Mouse (Mus musculus) CD4-positive naive resting alpha-beta T cell, adult 57 days (primary cell): ENCODE data around the gene Rhbdd3. TPM values are rescaled to one million over a fixed set of nuclear protein-coding genes. Genes with fewer than 3 reads are reported as not detected.

Experiments used
- total RNA-seq: library from RNA; stranded (reverse); gene quantifications from one replicate; pipeline ENCODE4 v1.2.4, GENCODE M21; 2023

The Rhbdd3 gene
- total RNA-seq, result 5.0 TPM

DNA sequence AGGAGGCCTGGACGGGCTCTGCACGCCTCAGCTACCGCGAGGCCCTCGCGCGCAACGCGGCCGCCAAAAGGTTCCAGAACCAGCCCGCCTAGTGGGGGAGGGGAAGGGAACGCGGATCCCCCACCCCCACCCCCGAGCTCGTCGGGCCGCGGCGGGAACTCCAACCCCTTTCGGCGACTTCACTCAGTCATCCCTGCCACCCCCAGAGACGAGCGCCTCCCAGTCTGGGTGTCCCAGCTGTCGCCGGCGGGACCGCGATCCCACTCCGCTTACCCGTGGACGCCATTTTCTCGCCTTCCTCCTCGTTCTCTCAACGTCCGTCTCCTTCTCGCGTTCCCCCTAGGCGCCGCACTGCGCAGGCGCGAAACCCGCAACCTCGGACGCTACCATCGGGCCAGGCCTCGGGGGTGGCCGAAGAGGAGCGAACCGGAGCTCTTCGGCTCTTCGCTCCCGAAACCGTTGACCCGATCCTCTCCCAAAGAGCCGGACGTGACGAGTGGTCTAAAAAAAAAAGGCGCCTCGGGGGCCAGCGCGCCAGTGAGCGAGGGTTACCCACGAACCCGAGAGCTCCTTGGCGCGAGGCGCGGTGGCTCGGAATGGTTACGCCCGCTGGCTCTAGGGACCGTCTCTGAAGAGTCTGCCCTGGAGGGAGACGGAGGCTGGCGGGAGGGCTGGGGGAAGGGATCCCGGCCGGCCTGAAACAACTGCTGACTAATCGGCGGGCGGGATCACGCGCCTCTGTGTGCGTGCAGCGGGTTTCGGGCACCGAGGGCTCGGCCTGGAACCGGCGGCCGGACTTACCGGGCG is at the start of gene Rhbdd3, which contains the start of gene Ewsr1:
Gene Rhbdd3, plus strand, starts transcription at position 191 of the 807 bp plus-strand sequence.
Gene Ewsr1, minus strand, starts transcription at position 531 of the 807 bp plus-strand sequence.

GRCm38 (mm10) chr11:5057856-5058641 is 40.7 kb upstream of the Rhbdd3 start, which contains the start of gene Rasl10a:
Rasl10a (plus strand) TSS chr11:5058128.

DNA sequence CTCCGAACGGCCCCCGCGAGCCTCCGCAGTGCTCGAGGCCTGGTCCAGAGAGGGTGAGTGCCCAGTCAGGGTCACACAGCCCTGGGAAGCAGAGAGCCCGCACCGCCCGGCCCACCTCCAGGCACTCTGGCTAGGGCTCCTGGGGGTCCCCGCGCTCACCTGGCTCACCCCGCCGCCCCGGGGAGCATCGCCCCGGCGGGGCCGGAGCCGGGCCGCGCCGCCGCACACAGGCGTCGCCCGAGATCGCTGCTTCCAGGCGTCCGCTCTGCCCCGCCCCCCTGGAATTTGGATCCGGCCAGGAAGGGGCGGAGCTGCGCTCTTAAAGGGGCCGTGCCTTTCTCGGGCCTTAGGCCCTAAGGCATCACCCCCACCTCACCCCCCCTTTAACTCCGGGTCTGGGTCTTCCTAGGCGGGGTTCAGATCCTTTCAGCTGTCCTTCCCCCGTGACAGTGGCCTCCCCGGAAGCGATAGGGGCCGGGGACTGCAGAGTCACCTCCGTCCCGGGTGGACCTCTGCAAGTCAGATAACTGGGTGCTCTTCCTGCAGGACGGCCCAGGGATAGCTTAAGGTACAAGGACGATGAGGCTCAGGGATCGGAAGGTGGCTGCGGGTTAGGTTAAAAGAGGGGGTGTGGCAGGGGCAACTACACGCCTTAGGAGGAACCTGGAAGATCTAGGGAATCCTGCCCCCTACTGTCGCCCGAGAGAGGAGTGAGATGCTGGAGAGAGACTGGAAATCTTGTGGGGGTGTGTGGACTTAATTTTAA is 33.5 kb upstream of the Rhbdd3 start, which contains the start of gene Gas2l1:
Gene Gas2l1, minus strand, starts transcription at position 272 of the 766 bp plus-strand sequence.

DNA sequence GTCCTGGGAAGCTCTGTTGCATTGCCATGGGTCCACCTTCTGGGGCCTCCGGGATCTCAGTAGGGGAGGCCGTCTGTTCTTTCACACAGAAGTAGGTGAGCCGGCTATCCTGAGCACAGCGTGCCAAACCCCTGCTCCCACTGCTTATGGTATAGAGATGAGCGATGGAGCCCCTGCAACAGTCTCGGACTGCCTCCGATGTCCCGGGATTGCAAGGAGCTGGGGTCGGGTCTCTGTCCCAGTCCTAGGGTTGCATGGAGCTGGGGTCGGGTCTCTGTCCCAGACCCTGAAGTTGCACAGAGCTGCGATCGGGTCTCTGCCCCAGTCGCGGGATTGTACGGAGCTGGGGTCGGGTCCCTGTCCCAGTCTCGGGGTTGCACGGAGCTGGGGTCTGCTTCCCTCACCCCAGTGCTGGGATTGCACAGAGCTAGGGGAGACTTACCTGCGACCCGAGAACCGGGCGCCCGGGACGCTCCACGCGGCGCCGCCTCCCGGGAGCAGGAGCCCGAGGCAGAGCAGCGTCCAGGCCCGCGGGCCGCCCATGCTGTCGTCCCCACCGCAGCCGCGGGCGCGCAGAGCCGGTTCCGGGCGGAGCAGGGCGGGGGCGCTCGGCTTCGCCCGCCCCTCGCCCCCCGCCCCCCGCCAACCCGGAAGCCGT is 53.1 kb downstream of the Rhbdd3 start, which contains the start of gene Emid1:
Gene Emid1, minus strand, starts transcription at position 578 of the 658 bp plus-strand sequence.

Other genes with a start within 250 kb of the Rhbdd3 start
- gene Nf2, start 249.4 kb upstream of the Rhbdd3 start, total RNA-seq, result 49.0 TPM
- 19.6 TPM for gene Nipsnap1, start 225.0 kb upstream of the Rhbdd3 start, total RNA-seq
- gene Thoc5, start 203.6 kb upstream of the Rhbdd3 start, total RNA-seq, result 43.2 TPM
- 1.9 TPM for gene Nefh, start 150.9 kb upstream of the Rhbdd3 start, total RNA-seq
- gene Ap1b1, start 112.1 kb upstream of the Rhbdd3 start, total RNA-seq, result 98.9 TPM
- gene Rasl10a, start 40.8 kb upstream of the Rhbdd3 start, total RNA-seq, result not detected
- gene Gas2l1, start 33.6 kb upstream of the Rhbdd3 start, total RNA-seq, result 1.0 TPM
- 636 TPM for gene Ewsr1, start 340 bp downstream of the Rhbdd3 start, total RNA-seq
- 6.2 TPM for gene Emid1, start 53.3 kb downstream of the Rhbdd3 start, total RNA-seq
- 39.4 TPM for gene Kremen1, start 162.6 kb downstream of the Rhbdd3 start, total RNA-seq